Mouse (Mus musculus) limb, embryonic 13.5 days (tissue): ENCODE results near the gene Junb. TPM values are rescaled to one million over a fixed set of nuclear protein-coding genes. Genes with fewer than 3 reads are reported as not detected.

Experiments used
- ATAC-seq: fragments of 200-750 bp; cut with Nextera tagmentation; 2 replicates; pipeline ENCODE4 v1.8.0; 2017; ENCODE audit warnings: low read depth, moderate number of reproducible peaks, moderate TSS enrichment; ENCODE audit not compliant: low FRiP score
- H3K27ac ChIP-seq: fragments of 300-500 bp; sonication (generic); 2 replicates; pipeline ENCODE4 v1.5.1; 2015; ENCODE audit warnings: inconsistent platforms, mild to moderate bottlenecking, moderate library complexity
- H3K27me3 ChIP-seq: fragments of 300-500 bp; sonication (generic); 2 replicates; pipeline ENCODE4 v1.6.1; 2015; ENCODE audit warnings: mild to moderate bottlenecking, inconsistent platforms
- H3K36me3 ChIP-seq: fragments of 300-500 bp; sonication (generic); 2 replicates; pipeline ENCODE4 v1.6.1; 2015; ENCODE audit warnings: inconsistent platforms, mild to moderate bottlenecking, moderate library complexity
- H3K4me1 ChIP-seq: fragments of 300-500 bp; sonication (generic); 2 replicates; pipeline ENCODE4 v1.6.1; 2015; ENCODE audit warnings: inconsistent platforms
- H3K4me2 ChIP-seq: fragments of 300-500 bp; sonication (generic); replicated peaks from 2 replicates; pipeline ENCODE4 v1.6.1; 2015; ENCODE audit warnings: inconsistent platforms, mild to moderate bottlenecking, moderate library complexity
- H3K4me3 ChIP-seq: fragments of 300-500 bp; sonication (generic); 2 replicates; pipeline ENCODE4 v1.5.1; 2015; ENCODE audit warnings: moderate library complexity, mild to moderate bottlenecking, inconsistent platforms
- H3K9ac ChIP-seq: fragments of 300-500 bp; sonication (generic); 2 replicates; pipeline ENCODE4 v1.6.1; 2015; ENCODE audit warnings: mild to moderate bottlenecking, inconsistent platforms
- H3K9me3 ChIP-seq: fragments of 300-500 bp; sonication (generic); 2 replicates; pipeline ENCODE4 v1.6.1; 2016; ENCODE audit warnings: inconsistent platforms
- WGBS: fragments of 180-500 bp; shearing (Covaris S2); methylation state at CpG from one replicate; pipeline ENCODE4 v1.1.7; 2015; 5-methylcytosine and 5-hydroxymethylcytosine counted together
- polyA plus RNA-seq: library from polyadenylated mRNA; unstranded; fragments of >200 nt; fragmentation: Nextera tagmentation; extraction: Ambion mirVana; gene quantifications from 2 replicates; pipeline ENCODE4 v1.2.1, GENCODE M21; 2015

Gene Junb
- polyA plus RNA-seq, 1 experiment from 2014 or later: 8.4 TPM

- peaks cover 5% of the 10 kb centered on the region for H3K4me1 ChIP-seq
- 12% methylated on average over 28 of the region's 28 CpGs for WGBS
- H3K27me3 ChIP-seq: peaks cover 80% of the 10 kb centered on the region
- no peaks in the 10 kb centered on the region for H3K9me3 ChIP-seq
- no peak overlapping the region for H3K4me2 ChIP-seq
- no peak overlapping the region for H3K27ac ChIP-seq
- H3K4me3 ChIP-seq: no peak overlapping the region
- no peak for ATAC-seq
- H3K36me3 ChIP-seq: no peaks in the 10 kb centered on the region
- H3K9ac ChIP-seq: no peak overlapping the region; the same call in 1 of the 2 replicates
Observed at GRCm38 (mm10) chr8:85011242-85011641, 32.7 kb upstream of the Junb start.

GRCm38 (mm10) chr8:85007686-85008085 lies 29.2 kb upstream of the Junb start:
- ATAC-seq: no peak; the same call in 1 of the 2 replicates
- Histone ChIP-seq H3K9ac (no peak overlapping the region), H3K4me1 (no peaks in the 10 kb centered on the region), H3K4me3 (no peak overlapping the region), H3K27me3 (peaks cover 56% of the 10 kb centered on the region), H3K27ac (no peak overlapping the region), H3K4me2 (no peak overlapping the region), H3K9me3 (no peaks in the 10 kb centered on the region), H3K36me3 (peaks cover 3% of the 10 kb centered on the region; the same call in 1 of the 2 replicates)
- 16% methylated on average over 25 of the region's 25 CpGs for WGBS

GRCm38 (mm10) chr8:84997649-84998295 lies 19.3 kb upstream of the Junb start:
- Histone ChIP-seq H3K9me3 (no peaks in the 10 kb centered on the region), H3K36me3 (peaks cover 15% of the 10 kb centered on the region), H3K4me2 (peak overlapping the region; percentile 36), H3K4me3 (no peak overlapping the region), H3K9ac (peak overlapping the region; percentile 48), H3K27ac (no peak overlapping the region), H3K27me3 (peaks cover 25% of the 10 kb centered on the region), H3K4me1 (peaks cover 15% of the 10 kb centered on the region; the same call in 1 of the 2 replicates)
- ATAC-seq: peak; percentile 78
- WGBS: 8% methylated on average over 19 of the region's 19 CpGs

- ATAC-seq: no peak
- peaks cover 25% of the 10 kb centered on the region for H3K27me3 ChIP-seq
- H3K36me3 ChIP-seq: peaks cover 10% of the 10 kb centered on the region
- WGBS: 82% methylated on average over 5 of the region's 5 CpGs
- H3K27ac ChIP-seq: no peak overlapping the region
- H3K9ac ChIP-seq: no peak overlapping the region
- H3K4me3 ChIP-seq: no peak overlapping the region
- peaks cover 15% of the 10 kb centered on the region; the same call in 1 of the 2 replicates for H3K4me1 ChIP-seq
- no peaks in the 10 kb centered on the region for H3K9me3 ChIP-seq
- no peak overlapping the region for H3K4me2 ChIP-seq
Observed at GRCm38 (mm10) chr8:84996978-84997377, 18.5 kb upstream of the Junb start.

- ATAC-seq: no peak
- Histone ChIP-seq H3K4me3 (no peak overlapping the region), H3K4me1 (peaks cover 23% of the 10 kb centered on the region), H3K36me3 (peaks cover 10% of the 10 kb centered on the region), H3K9ac (0 out of 2 replicates have a peak overlapping the region, but pooled peaks have one; percentile 35), H3K4me2 (no peak overlapping the region; the same call in 1 of the 2 replicates), H3K27me3 (peaks cover 25% of the 10 kb centered on the region), H3K9me3 (no peaks in the 10 kb centered on the region), H3K27ac (no peak overlapping the region)
- WGBS: 23% methylated on average over 25 of the region's 25 CpGs
Observed at GRCm38 (mm10) chr8:84995680-84996079, 17.2 kb upstream of the Junb start.

- no peak overlapping the region for H3K9ac ChIP-seq
- no peak overlapping the region for H3K4me2 ChIP-seq
- H3K27ac ChIP-seq: no peak overlapping the region
- no peak overlapping the region for H3K4me3 ChIP-seq
- WGBS: 91% methylated on average over 9 of the region's 9 CpGs
- H3K9me3 ChIP-seq: no peaks in the 10 kb centered on the region
- peaks cover 26% of the 10 kb centered on the region for H3K4me1 ChIP-seq
- peaks cover 25% of the 10 kb centered on the region for H3K27me3 ChIP-seq
- no peak for ATAC-seq
- H3K36me3 ChIP-seq: peaks cover 10% of the 10 kb centered on the region
Observed at GRCm38 (mm10) chr8:84994375-84994774, 15.9 kb upstream of the Junb start.

- 0 out of 2 replicates have a peak overlapping the region, but pooled peaks have one; percentile 28 for H3K27ac ChIP-seq
Observed at GRCm38 (mm10) chr8:84990836-84991235, 12.3 kb upstream of the Junb start.

GRCm38 (mm10) chr8:84990349-84990748 lies 11.8 kb upstream of the Junb start, which contains the start of gene Hook2:
TSS of gene Hook2 (plus strand) at chr8:84990603.
- H3K4me1 ChIP-seq: peaks cover 25% of the 10 kb centered on the region
- H3K4me3 ChIP-seq: peak within 1 kb of the TSS; percentile 59
- peaks cover 10% of the 10 kb centered on the region for H3K36me3 ChIP-seq
- H3K9me3 ChIP-seq: no peaks in the 10 kb centered on the region
- peak within 1 kb of the TSS; percentile 69 for H3K9ac ChIP-seq
- peak within 1 kb of the TSS; percentile 58; the same call in 1 of the 2 replicates for H3K27ac ChIP-seq
- H3K27me3 ChIP-seq: peaks cover 28% of the 10 kb centered on the region
- under 1% methylated on average over 22 of the region's 28 CpGs for WGBS
- H3K4me2 ChIP-seq: peak within 1 kb of the TSS; percentile 94
- ATAC-seq: peak; percentile 92

More at GRCm38 (mm10) chr8:84990836-84991235, 12.3 kb upstream of the Junb start:
- Histone ChIP-seq H3K27me3 (peaks cover 32% of the 10 kb centered on the region), H3K36me3 (peaks cover 10% of the 10 kb centered on the region), H3K4me3 (peak overlapping the region; percentile 59), H3K9ac (peak overlapping the region; percentile 69), H3K4me1 (peaks cover 25% of the 10 kb centered on the region), H3K9me3 (no peaks in the 10 kb centered on the region), H3K4me2 (peak overlapping the region; percentile 94)
- peak; percentile 48 for ATAC-seq
- 2% methylated on average over 15 of the region's 15 CpGs for WGBS

GRCm38 (mm10) chr8:84989810-84990209 lies 11.3 kb upstream of the Junb start:
- Histone ChIP-seq H3K4me2 (peak overlapping the region; percentile 94), H3K4me3 (peak overlapping the region; percentile 59), H3K36me3 (peaks cover 4% of the 10 kb centered on the region), H3K9ac (peak overlapping the region; percentile 59), H3K27me3 (peaks cover 22% of the 10 kb centered on the region), H3K27ac (peak overlapping the region; percentile 58; the same call in 1 of the 2 replicates), H3K9me3 (no peaks in the 10 kb centered on the region), H3K4me1 (peaks cover 30% of the 10 kb centered on the region)
- WGBS: under 1% methylated on average over 15 of the region's 15 CpGs
- peak; percentile 37; the same call in 1 of the 2 replicates for ATAC-seq

- Histone ChIP-seq H3K4me1 (peaks cover 35% of the 10 kb centered on the region), H3K27ac (no peak overlapping the region), H3K4me3 (no peak overlapping the region; the same call in 1 of the 2 replicates), H3K4me2 (peak overlapping the region; percentile 94), H3K27me3 (peaks cover 17% of the 10 kb centered on the region), H3K36me3 (no peaks in the 10 kb centered on the region), H3K9me3 (no peaks in the 10 kb centered on the region), H3K9ac (no peak overlapping the region)
- 6% methylated on average over 15 of the region's 15 CpGs for WGBS
- ATAC-seq: no peak
Observed at GRCm38 (mm10) chr8:84989311-84989731, 10.8 kb upstream of the Junb start.

- ATAC-seq: no peak
- WGBS: 66% methylated on average over 2 of the region's 2 CpGs
- H3K4me1 ChIP-seq: peaks cover 38% of the 10 kb centered on the region
- no peak overlapping the region for H3K27ac ChIP-seq
- H3K9me3 ChIP-seq: no peaks in the 10 kb centered on the region
- H3K36me3 ChIP-seq: no peaks in the 10 kb centered on the region
- H3K4me3 ChIP-seq: no peak overlapping the region
- no peak overlapping the region for H3K9ac ChIP-seq
- no peak overlapping the region for H3K4me2 ChIP-seq
- H3K27me3 ChIP-seq: peaks cover 16% of the 10 kb centered on the region
Observed at GRCm38 (mm10) chr8:84987903-84988302, 9.4 kb upstream of the Junb start.

GRCm38 (mm10) chr8:84987388-84987787 lies 8.9 kb upstream of the Junb start:
- Histone ChIP-seq H3K4me1 (peaks cover 38% of the 10 kb centered on the region), H3K27ac (no peak overlapping the region), H3K4me3 (no peak overlapping the region), H3K9me3 (no peaks in the 10 kb centered on the region), H3K36me3 (no peaks in the 10 kb centered on the region), H3K4me2 (no peak overlapping the region), H3K27me3 (peaks cover 16% of the 10 kb centered on the region), H3K9ac (no peak overlapping the region)
- ATAC-seq: no peak
- WGBS: 89% methylated on average over 5 of the region's 5 CpGs
